Mouse (Mus musculus) NIH3T3 (cell line): ENCODE data around the gene Lage3.
"Not testable (repeated sequence)": the region's sequence is repeated elsewhere in the genome, so short reads cannot be mapped to it uniquely, and the experiment has no call there.

Experiments used
- DNase-seq: peaks from one replicate; pipeline ENCODE4 v3.0.0-alpha.2; 2012; ENCODE audit warnings: low read depth

The Lage3 gene

GRCm38 (mm10) chrX:74353467-74353770 lies at the start of gene Lage3:
TSS of gene Lage3 (minus strand) at chrX:74353618.
- DNase-seq, result peak; percentile 90

- peak; percentile 68 for DNase-seq
Observed at GRCm38 (mm10) chrX:74400136-74400535, 46.7 kb upstream of the Lage3 start.

GRCm38 (mm10) chrX:74392535-74393443 lies 39.4 kb upstream of the Lage3 start, which contains the start of the genes Fam3a and Ikbkg:
TSS of gene Fam3a (minus strand) at chrX:74393272.
TSS of gene Ikbkg (plus strand) at chrX:74393290.
- peak; percentile 90 for DNase-seq

GRCm38 (mm10) chrX:74388153-74388552 lies 34.7 kb upstream of the Lage3 start:
- DNase-seq, result no peak

GRCm38 (mm10) chrX:74384451-74384850 lies 31.0 kb upstream of the Lage3 start:
- DNase-seq, result no peak

- peak; percentile 93 for DNase-seq
Observed at GRCm38 (mm10) chrX:74372888-74373549, 19.6 kb upstream of the Lage3 start, which contains the start of the genes Ubl4a and Slc10a3. TSS of gene Ubl4a (minus strand) at chrX:74373218. TSS of gene Slc10a3 (minus strand) at chrX:74373349.

GRCm38 (mm10) chrX:74368209-74368909 lies 14.9 kb upstream of the Lage3 start:
- peak; percentile 76 for DNase-seq

GRCm38 (mm10) chrX:74367512-74367911 lies 14.1 kb upstream of the Lage3 start:
- no peak for DNase-seq

- DNase-seq, result no peak
Observed at GRCm38 (mm10) chrX:74359171-74359570, 5.8 kb upstream of the Lage3 start.

- not testable (repeated sequence) for DNase-seq
Observed at GRCm38 (mm10) chrX:74357069-74357468, 3.7 kb upstream of the Lage3 start.

GRCm38 (mm10) chrX:74352645-74353466 lies 562 bp downstream of the Lage3 start:
- no peak for DNase-seq

- DNase-seq, result peak; percentile 8
Observed at GRCm38 (mm10) chrX:74330166-74330930, 23.1 kb downstream of the Lage3 start.

GRCm38 (mm10) chrX:74329215-74329671 lies 24.2 kb downstream of the Lage3 start:
- DNase-seq, result no peak

- DNase-seq, result peak; percentile 85
Observed at GRCm38 (mm10) chrX:74328725-74329161, 24.7 kb downstream of the Lage3 start, which contains the start of gene Plxna3. TSS of gene Plxna3 (plus strand) at chrX:74329066.

GRCm38 (mm10) chrX:74312540-74313464 lies 40.6 kb downstream of the Lage3 start, which contains the start of gene Fam50a:
TSS of gene Fam50a (plus strand) at chrX:74313033.
- DNase-seq, result peak; percentile 89

- peak; percentile 88 for DNase-seq
Observed at GRCm38 (mm10) chrX:74304867-74305700, 48.3 kb downstream of the Lage3 start, which contains the start of gene Gdi1. TSS of gene Gdi1 (plus strand) at chrX:74304998.
